Mouse (Mus musculus) embryo, embryonic 10 days (tissue): Measurements from ENCODE around the gene Tti1.
A peak's percentile ranks its signal among the peaks of the same experiment; 100 is the strongest.

Experiments
- DNase-seq: peaks from one replicate; pipeline ENCODE4 v3.0.0-alpha.2; 2015; ENCODE audit warnings: low spot score

Gene Tti1

DNA sequence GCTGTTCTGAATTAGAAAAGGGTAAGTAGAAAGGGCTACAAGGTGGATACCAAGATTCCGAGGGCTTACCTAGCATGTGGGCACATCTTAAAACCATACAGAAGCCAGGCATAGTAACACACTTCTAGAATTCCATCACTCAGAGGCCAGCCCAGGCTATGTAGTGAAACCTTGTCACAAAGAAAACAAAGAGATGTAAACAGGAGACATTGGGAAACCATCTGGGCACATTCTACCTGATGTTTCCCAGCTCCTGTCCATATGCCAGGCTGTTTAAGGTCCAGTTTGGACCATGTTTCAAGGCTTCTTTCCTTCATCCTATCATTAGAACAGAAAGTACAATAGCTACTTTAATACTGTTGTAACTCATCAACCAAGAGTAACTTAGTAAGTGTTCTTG, 9.3 kb upstream of the Tti1 start:
- DNase-seq = no peak

DNA sequence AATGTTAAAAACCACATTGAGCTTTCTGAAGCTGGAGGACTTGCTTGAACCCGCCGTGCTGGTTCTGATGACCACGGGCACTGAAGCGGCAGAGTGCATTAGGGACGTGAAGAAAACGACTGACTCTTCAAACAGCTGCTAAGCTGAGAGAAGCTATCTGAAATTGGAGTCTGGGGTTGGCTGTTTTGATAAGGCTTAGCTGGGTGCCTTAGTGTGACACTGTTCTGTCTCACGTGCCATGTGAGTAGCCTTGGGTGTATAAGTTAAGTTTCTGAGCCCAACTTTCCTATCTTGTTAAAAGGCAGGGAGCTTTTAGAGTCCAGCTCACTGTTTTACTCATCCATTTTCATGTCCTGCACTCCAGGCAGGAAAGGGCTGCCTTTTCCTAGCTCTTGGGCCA, 8.7 kb upstream of the Tti1 start:
- no peak for DNase-seq

DNA sequence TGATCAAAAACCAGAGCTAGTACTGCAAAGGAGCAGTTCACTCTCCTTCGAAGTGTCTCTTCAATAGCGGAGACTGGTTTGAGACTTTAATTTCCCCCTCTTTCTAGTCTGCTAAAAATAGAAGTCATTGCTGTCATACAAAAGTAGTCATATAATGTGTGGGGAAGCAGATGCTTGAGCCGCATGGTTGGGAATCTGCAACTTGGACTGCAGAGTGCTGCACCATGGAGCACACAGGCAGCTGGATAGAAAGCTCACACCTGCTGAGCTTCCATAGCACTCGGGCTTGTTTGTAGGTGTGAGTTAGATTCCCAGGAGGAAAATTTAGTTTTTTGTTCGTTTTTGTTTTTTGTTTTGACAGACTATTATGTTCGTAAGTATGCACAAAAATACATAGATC, 8.2 kb upstream of the Tti1 start:
- no peak for DNase-seq

DNA sequence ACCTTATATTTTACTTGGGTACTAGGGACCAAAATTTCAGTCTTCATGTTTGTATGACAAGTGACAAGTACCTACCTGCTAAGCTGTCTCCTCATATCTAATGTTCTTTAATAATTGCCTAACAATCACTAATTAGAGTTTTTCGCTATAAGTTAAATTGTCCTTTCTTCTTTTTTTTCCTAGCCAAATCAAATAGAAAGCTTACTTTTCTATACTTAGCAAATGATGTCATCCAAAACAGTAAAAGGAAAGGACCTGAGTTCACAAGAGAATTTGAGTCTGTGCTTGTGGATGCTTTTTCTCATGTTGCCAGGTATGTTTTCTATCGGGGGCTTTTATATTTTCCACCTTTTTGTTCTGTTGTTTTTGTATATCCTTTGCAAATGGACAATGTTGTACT, 7.6 kb upstream of the Tti1 start:
- no peak for DNase-seq

DNA sequence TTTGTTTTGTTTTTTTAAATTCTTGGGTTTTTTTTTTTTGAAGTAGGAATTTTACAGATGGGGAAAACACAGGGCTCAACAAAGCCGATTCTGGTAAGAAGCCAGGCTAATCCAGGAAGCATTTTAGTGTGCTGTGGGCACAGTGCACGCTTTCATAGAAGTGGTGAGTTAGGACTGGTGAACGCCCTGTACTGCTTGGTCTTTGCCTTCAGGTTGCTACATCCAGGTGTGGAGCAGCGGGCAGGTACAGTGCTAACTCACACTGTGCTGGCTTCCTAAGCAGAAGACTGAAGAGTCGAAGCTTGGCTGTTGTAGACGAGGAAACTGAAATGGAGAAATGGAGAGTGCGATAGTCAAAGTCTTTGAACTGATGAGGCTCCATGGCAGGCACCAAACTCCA, 1.8 kb upstream of the Tti1 start:
- DNase-seq = no peak

DNA sequence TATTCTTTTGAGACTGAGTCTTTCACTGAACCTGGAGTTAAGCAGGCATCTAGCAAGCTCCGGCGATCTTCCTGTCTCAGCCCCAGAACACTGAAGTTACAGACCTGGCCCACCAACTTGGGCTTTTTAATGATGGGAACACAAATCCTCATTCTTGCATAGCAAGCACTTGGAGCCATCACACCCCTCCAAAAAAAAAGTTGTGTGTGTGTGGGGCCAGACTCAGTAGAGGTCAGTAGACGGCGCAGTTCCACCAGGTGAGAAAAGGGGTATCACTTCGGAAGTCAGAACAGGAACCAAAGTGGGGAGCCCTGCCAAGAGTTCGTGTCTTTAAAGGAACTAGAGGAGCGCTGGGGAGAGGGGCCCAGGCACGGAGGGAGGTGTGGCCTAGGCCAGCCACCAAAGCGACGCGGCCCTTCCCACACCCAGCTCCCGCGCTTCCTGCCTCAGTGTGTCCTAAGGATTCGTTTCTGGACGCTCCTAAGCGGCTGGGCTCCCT, 329 bp downstream of the Tti1 start:
- no peak for DNase-seq

DNA sequence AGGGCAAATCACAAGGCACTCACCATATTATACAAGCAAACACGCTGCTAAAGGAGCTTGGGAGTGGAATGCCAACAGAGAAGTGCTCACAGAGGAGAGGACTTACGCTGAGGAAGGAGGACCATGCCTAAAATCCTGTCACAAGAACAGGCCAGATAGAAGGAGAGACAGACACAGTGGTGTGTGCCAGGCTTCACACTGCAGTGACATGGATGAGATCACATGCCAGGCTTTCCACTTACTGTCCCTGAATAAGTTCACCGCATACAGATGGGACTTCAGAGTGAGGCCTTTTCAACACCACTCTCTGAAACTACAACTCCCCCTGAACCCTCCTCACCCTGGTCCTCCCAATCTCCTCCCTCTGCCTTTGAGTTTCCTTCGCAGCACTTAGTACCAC, 10.9 kb downstream of the Tti1 start:
- DNase-seq = no peak

DNA sequence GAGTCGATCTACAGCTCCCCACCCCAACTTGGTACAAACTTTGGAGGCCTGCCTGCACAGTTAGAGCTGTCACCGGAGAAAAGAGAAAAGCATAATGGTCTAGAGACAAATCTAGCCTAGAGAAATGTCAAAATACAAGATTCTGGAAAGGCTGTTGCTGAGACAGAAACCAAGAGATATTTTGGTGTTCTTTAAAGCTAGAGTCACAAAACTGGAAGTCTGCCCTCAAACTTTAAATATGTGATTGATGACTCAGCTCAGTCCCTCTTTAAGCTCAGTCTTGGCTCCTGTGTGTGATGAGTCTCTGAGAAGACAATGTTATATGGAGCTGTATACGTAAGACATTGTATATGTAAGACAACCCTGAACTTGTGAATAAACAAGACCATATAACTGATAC, 15.6 kb downstream of the Tti1 start:
- DNase-seq = no peak

DNA sequence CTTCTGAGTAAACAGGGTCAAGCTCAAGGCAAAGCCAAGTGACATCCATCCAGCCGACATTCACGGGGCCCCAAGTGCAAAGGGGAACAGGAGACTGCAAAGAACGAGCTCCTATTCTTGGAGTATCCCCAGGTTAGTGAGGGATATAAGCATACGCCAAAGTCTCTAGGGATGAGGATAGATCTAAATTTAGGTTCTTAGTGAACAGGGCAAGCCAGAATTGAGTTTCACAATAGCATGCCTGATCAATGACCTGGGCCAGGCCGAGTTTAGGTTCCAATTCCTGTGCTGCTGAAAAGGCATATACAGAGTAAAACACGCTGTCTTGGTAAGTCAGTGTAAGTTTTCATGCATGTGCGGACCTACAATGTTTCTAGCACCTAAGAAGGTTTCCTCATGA, 18.9 kb downstream of the Tti1 start:
- no peak for DNase-seq

DNA sequence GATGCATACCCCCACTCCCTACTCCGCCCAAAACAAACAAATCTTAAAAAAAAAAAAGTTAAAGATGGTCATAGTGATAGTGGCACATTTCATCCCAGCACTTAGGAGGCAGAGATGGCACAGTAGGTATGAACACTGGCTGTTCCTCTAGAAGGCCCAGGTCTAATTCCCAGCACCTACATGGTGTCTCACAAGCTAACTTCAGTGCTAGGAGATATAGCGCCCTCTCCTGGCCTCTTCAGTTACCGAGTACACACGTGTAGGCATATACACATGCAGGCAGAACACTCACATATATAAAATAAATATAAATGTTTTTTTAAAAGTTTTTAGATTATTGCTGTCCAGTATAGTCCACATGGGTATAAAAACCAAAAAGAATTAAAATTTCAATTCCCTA, 22.6 kb downstream of the Tti1 start:
- no peak for DNase-seq

DNA sequence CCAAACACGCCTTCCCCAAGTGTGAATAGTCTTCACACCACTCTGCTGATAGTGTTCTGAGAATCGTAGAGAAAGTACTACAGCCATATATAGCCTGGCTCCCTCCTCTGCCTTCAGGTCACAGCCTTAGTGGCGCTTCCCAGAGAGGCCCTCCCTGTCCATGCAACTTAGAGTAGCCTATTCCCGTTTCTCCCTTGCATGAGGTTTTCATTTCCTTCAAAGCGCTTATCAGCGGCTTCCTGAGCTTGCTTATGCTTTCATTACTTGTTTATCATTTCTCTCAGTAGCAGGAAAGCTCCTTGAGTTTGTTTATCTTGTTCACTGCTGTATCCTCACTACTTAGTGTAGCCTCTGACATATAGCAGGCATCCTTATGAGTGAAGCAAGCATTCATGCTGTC, 23.6 kb downstream of the Tti1 start:
- no peak for DNase-seq

DNA sequence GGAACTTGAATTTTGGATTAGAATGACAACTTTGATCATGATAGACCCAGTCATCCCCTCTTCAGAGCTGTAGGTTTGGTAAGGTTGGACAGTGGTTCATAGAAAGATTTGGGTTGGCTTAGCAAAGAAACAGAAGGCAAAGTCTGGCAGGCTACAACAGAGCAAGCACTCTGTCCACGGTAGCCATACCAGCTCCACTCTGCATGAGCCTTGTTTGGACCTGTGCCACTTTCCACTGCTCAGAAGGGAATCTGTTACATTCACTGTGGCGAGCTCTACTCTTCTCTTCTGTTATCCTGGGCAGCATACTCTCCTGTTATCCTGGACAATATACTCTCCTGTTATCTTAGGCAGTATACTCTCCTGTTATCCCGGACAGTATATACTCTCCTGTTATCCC, 29.4 kb downstream of the Tti1 start:
- no peak for DNase-seq

DNA sequence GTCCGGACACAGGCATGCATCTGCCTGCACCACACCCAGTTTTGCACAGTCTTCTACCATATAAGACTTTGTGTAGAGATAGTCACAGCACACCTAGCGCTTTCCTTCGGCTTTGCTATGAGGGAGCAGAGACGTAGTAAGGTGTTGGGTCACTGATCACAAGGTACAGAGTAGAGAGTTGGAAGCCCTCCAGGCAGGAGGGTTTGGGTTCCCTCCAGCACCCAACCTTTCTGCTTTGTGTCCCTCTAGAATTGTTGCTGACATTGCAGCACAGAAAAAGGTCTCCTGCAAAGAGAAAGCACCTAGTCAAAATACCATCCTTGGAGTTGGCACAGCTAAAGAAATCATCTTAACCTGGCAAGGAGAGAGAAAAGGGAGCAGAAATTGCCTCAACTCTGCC, 35.7 kb downstream of the Tti1 start:
- no peak for DNase-seq

DNA sequence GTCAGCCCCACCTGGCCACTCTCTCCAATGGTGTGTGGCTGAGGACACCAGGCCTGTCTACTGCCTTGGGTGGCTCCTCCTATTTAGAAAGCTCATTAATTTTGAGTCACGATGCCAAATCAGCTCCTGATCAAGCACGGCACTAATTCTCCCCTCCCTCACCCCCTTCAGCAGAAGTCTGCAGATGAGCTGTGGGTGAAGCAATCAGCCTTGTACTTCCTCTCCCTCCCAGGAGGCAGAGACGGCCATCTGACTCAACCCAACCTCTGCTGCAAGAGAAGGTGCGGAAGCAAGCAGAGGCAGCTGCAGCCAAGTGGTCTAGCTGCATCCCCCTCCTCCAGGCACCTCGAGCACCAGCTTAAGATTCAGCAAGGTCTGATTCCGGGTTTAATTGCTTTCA, 37.2 kb downstream of the Tti1 start:
- no peak for DNase-seq

DNA sequence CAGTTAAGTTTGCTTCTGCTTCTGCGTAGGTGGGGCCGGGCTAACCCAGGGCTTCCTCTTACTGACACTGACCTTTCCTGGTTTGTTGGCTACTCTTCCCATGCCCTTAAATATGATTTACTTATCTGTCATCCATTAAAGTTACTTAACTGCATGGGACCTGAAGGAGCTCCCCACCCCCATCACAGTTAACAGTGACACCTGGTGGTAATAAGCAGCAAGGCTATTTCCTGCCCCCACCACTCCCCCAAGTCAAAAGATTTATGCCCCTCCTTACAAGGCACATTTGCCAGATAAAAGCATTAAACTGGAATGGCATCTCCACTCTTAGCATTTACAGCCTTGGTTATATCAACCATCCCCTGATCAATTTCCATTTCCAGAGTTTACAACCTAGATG, 38.3 kb downstream of the Tti1 start:
- no peak for DNase-seq

DNA sequence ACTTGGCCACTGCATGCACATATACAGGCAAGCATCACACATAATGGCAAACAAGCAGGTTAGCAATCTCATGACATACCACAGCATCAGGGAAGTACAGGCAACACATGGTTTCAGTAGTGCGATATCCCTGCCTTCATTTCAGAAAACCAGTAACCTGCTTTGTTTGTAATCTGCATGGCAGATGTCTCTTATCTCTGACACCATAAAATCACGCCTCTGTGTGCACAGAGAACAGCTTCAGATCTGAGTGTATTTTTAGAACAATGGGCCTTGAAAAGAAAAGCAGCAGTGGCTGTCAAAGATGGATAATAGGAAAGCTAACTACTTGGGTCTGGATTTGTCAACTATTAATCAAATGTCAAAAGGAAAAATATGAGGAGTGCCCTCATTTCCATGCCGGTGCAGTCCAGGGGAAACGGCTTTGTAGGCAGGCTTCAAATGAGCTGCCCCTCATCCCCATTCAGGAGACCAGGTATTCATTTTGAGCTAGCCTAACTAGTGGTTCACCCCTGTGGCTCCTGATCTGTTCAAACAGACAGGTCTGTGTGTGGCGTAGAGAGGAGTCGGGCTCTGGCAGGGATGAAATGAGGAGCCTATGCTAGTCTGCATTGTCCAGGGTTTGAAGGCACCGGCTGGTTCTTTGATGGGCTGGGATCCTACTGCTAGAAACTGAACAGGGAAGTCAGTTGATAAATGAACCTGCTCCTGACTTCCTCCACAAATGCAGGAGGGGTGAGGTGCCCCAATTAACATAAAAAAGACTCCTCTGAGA, 39.6 kb downstream of the Tti1 start:
- DNase-seq = no peak

DNA sequence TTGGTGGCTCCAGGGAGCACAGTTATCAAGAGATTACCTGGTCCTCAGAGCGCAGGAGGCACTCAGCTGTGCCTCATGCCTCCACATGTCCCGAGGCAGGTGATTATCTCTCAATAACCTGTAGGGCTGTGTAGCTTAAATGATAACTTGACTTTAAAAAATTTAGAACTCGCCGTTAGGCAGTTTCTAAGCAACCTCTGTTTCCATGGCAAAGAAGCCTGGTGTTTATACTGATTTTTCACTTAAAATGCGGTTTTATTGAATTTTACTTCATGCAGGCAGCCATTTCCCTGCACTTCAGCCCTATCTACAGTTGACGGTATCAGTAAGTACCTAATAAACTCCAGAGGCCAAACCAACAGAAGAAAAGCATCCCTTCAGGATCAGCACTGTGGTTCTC, 42.0 kb downstream of the Tti1 start:
- no peak for DNase-seq

DNA sequence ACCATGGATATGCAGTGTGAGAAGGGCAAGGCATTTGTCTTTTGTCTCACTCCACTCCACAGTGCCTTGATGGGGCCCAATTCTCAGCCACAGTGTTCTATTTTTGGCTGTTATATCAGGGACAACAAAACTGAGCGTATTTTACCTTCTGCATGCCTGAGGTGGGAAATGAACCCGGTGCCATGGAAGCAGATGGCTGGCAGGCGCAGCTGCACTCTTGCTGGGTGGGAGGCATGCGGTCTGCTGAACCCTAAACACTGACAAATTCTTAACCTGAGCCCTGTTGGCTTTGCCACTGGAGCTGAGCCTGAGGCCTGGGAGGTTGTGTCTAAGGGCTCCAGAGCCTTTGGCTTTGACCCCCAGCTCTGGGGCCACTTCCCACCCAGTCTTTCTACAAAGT, 42.6 kb downstream of the Tti1 start:
- DNase-seq = no peak

DNA sequence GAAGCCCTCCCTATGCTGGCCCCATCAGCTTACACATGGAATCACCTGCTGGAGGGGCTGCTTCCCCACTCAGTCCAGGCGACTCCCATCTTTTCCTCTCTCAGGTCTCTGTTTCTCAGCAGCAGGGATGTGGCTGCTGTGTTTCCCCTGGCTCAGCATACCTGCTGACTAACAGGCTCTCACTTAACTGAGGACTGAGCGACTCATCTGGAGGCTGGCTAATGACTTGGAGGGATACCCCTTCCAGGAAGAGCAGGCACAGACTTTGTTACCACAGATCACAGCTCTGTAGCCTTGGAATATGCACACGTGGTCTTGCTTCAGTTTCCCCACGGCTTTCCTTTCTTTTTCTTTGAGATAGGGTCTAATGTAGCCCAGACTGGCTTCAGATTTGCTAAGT, 45.0 kb downstream of the Tti1 start:
- DNase-seq = no peak

DNA sequence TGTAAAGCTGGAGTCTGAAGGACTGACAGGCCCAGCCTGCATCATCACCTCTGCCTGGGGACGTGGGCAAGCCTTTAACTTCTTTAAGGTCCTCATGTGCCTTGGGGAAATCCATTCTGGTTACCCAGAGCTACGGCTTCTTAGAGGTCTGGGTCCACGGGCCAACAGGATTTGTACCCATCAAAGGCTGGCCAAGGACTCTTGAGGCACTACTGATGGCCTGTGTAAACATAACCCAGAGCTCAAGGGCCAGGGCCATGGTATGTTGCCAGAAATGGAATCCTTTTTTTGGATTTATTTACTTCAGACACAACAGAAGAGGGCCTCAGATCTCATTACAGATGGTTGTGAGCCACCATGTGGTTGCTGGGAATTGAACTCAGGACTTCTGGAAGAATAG, 45.5 kb downstream of the Tti1 start:
- no peak for DNase-seq

DNA sequence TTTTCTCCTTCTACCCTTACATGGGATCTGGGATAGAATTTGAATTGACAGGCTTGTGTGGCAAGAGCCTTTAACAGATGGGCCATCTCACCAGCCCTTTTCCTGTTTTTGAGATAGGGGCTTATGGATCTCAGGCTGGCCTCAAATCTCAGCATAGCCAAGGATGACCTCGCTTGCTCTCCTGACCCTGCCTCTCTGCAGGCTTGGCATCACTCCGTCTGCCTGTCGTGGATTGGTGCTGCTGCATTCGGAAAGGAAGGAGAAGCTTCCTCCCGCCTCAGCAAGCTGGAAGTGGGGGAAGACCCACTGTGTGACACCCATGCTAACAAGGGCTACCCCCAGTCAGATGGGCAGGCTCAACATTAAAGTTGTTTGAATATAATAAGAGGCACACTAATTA, 49.0 kb downstream of the Tti1 start:
- no peak for DNase-seq

DNA sequence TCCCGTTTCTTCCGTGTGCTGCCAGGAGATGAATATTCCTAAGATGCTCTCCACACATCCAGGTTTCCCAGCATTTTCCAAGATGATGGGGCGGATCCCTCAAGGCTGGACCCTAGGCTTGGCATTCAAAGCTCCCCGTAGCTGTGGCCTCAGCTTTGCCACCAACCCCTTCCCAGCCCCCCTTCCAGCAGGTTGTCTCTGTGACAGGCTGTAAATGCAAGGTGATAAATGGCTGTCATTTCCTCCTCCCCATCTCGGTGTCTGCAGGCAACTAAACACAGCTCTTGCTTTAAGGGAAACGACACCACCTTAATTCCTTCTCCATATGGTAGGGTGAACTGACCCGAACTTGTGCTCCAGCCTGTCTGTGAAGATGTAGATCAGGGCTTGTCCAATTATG, 52.6 kb downstream of the Tti1 start:
- peak; percentile 63 for DNase-seq

DNA sequence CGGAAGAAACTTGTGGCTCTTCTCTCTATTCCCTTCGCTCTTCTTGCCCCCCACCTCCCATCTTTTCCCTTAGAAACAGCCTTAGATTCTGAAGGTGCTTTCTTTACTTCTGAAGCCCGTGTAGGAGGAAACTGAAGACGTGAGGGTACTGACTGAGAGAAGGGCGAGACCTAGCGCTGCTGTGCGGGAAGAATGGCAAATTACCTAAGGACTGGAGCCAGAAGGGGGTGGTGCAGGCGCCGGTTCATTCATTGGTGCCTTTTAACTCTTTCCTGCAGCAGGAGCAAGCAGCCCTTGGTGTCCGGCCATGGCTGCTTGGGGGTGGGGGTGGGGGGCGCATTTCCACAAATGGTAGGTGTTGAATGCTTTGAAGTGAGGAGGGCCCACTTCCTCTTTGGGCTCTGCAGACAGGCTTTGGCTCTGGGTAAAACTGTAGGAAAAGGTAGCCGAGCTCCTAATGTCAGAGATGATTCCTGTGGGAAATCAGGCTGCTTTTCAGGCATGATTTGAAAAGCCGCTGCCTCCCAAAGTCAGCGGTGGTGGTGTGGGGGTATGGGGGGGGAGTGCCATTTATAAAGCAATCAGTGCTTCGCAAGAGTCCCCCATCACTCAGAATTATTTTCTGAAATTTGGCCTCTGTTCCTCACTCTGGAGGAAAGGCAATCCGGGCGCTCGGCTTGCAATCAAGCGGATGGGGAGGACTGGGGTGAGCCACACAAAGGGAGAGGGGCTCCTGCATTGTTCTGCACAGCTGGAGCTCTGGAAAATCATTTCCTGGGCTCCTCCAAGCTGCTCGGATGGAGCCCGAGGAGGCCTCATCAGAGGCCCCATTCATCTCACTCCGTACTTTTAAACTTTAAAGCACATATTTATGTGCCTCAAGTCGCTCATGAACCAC, 53.4 kb downstream of the Tti1 start:
- DNase-seq = peak; percentile 50
